In genomic region chr2:73272351-73273248, GRCm38 (mm10) we compare ENCODE assay signal across 7 mouse cellular contexts. TPM values are rescaled to one million over a fixed set of nuclear protein-coding genes. Genes with fewer than 3 reads are reported as not detected.
DNase-seq lines count a peak whose midpoint lies in the region; ATAC-seq lines count a peak whose summit lies in the region.

No protein-coding gene starts in this region.

- DNase-seq in thymus, postnatal 14 days: peak; percentile 20
- no peak for DNase-seq in thymus, adult 18-20 months
- DNase-seq in midbrain, embryonic 10.5 days (ENCODE audit: low spot score): peak; percentile 65
- peak; percentile 38 for DNase-seq in yolk sac, embryonic 10.5 days (ENCODE audit: low spot score)
- DNase-seq in urinary bladder, postnatal 25 days (ENCODE audit: low spot score): no peak

- H3K36me3 ChIP-seq in embryonic facial prominence, embryonic 15.5 days: no peaks in the 10 kb centered on the region
- H3K36me3 ChIP-seq in intestine, embryonic 15.5 days: no peaks in the 10 kb centered on the region
- H3K36me3 ChIP-seq in midbrain, embryonic 10.5 days: no peaks in the 10 kb centered on the region

- ATAC-seq in embryonic facial prominence, embryonic 15.5 days (ENCODE audit: insufficient number of reproducible peaks, low FRiP score, low TSS enrichment, low read depth): no peak
- ATAC-seq in intestine, embryonic 15.5 days: peak; percentile 3; the same call in 1 of the 2 replicates

- peaks cover 54% of the 10 kb centered on the region for H3K4me1 ChIP-seq in embryonic facial prominence, embryonic 15.5 days
- peaks cover 33% of the 10 kb centered on the region for H3K4me1 ChIP-seq in intestine, embryonic 15.5 days (replicated peaks)
- H3K4me1 ChIP-seq in midbrain, embryonic 10.5 days: peaks cover 84% of the 10 kb centered on the region

- H3K27me3 ChIP-seq in embryonic facial prominence, embryonic 15.5 days: peaks cover 63% of the 10 kb centered on the region
- H3K27me3 ChIP-seq in intestine, embryonic 15.5 days (replicated peaks): peaks cover 72% of the 10 kb centered on the region
- peaks cover 100% of the 10 kb centered on the region for H3K27me3 ChIP-seq in midbrain, embryonic 10.5 days (ENCODE audit: low read depth, poor library complexity, severe bottlenecking)

- under 1% methylated on average over 55 of the region's 55 CpGs for WGBS in embryonic facial prominence, embryonic 15.5 days
- WGBS in intestine, embryonic 15.5 days: under 1% methylated on average over 55 of the region's 55 CpGs
- WGBS in midbrain, embryonic 10.5 days: under 1% methylated on average over 53 of the region's 55 CpGs

- 0 out of 2 replicates have a peak overlapping the region, but pooled peaks have one; percentile 10 for H3K9ac ChIP-seq in embryonic facial prominence, embryonic 15.5 days
- peak overlapping the region; percentile 29; the same call in 1 of the 2 replicates for H3K9ac ChIP-seq in intestine, embryonic 15.5 days

- no peaks in the 10 kb centered on the region for H3K9me3 ChIP-seq in embryonic facial prominence, embryonic 15.5 days (replicated peaks)
- no peaks in the 10 kb centered on the region for H3K9me3 ChIP-seq in intestine, embryonic 15.5 days
- no peaks in the 10 kb centered on the region for H3K9me3 ChIP-seq in midbrain, embryonic 10.5 days (replicated peaks)

- peak overlapping the region; percentile 45 for H3K4me3 ChIP-seq in embryonic facial prominence, embryonic 15.5 days (replicated peaks)
- peak overlapping the region; percentile 39 for H3K4me3 ChIP-seq in intestine, embryonic 15.5 days (replicated peaks)
- H3K4me3 ChIP-seq in midbrain, embryonic 10.5 days: peak overlapping the region; percentile 62

- H3K27ac ChIP-seq in embryonic facial prominence, embryonic 15.5 days (replicated peaks): 0 out of 2 replicates have a peak overlapping the region, but pooled peaks have one; percentile 12
- H3K27ac ChIP-seq in intestine, embryonic 15.5 days: no peak overlapping the region
- peak overlapping the region; percentile 83 for H3K27ac ChIP-seq in midbrain, embryonic 10.5 days (replicated peaks)

- H3K4me2 ChIP-seq in embryonic facial prominence, embryonic 15.5 days (replicated peaks): peak overlapping the region; percentile 56
- peak overlapping the region; percentile 74 for H3K4me2 ChIP-seq in intestine, embryonic 15.5 days (replicated peaks)

RNA-seq across cellular contexts. Expression of gene Sp9, which starts 0.9 kb away (rescaled TPM):
- polyA plus RNA-seq in embryonic facial prominence, embryonic 15.5 days (2015; fragmentation: Nextera tagmentation; extraction: Ambion mirVana): 2.7 and 2.9 TPM in 2 replicates
- not detected in 2 replicates for polyA plus RNA-seq in intestine, embryonic 15.5 days (2015; fragmentation: Nextera tagmentation; extraction: Ambion mirVana)
- 1.5 and 1.8 TPM in 2 replicates for polyA plus RNA-seq in midbrain, embryonic 10.5 days (2016; fragmentation: Nextera tagmentation; extraction: Ambion mirVana)

RNA-seq across cellular contexts. Expression of gene Scrn3, which starts 39.8 kb away (rescaled TPM):
- 14.1 and 14.7 TPM in 2 replicates for polyA plus RNA-seq in embryonic facial prominence, embryonic 15.5 days (2015; fragmentation: Nextera tagmentation; extraction: Ambion mirVana)
- 16.4 and 16.7 TPM in 2 replicates for polyA plus RNA-seq in intestine, embryonic 15.5 days (2015; fragmentation: Nextera tagmentation; extraction: Ambion mirVana)
- 12.4 and 12.7 TPM in 2 replicates for polyA plus RNA-seq in midbrain, embryonic 10.5 days (2016; fragmentation: Nextera tagmentation; extraction: Ambion mirVana)

RNA-seq across cellular contexts. Expression of gene Cir1, which starts 39.9 kb away (rescaled TPM):
- 23.3 and 26.6 TPM in 2 replicates for polyA plus RNA-seq in embryonic facial prominence, embryonic 15.5 days (2015; fragmentation: Nextera tagmentation; extraction: Ambion mirVana)
- 16.5 and 20.6 TPM in 2 replicates for polyA plus RNA-seq in intestine, embryonic 15.5 days (2015; fragmentation: Nextera tagmentation; extraction: Ambion mirVana)
- 14.0 and 19.0 TPM in 2 replicates for polyA plus RNA-seq in midbrain, embryonic 10.5 days (2016; fragmentation: Nextera tagmentation; extraction: Ambion mirVana)

RNA-seq across cellular contexts. Expression of gene Ola1, which starts 53.9 kb away (rescaled TPM):
- polyA plus RNA-seq in embryonic facial prominence, embryonic 15.5 days (2015; fragmentation: Nextera tagmentation; extraction: Ambion mirVana): 90.7 and 91.1 TPM in 2 replicates
- polyA plus RNA-seq in intestine, embryonic 15.5 days (2015; fragmentation: Nextera tagmentation; extraction: Ambion mirVana): 84.7 and 98.7 TPM in 2 replicates
- polyA plus RNA-seq in midbrain, embryonic 10.5 days (2016; fragmentation: Nextera tagmentation; extraction: Ambion mirVana): 92.1 and 103 TPM in 2 replicates

Comparison
In these comparisons a context has a peak if more than half of its experiments do, and no peak if none do; other contexts are left out.
1. DNase-seq: peak in thymus, postnatal 14 days (single experiment), midbrain, embryonic 10.5 days (single experiment) and yolk sac, embryonic 10.5 days (single experiment); none in thymus, adult 18-20 months (0 of 2) and urinary bladder, postnatal 25 days (single experiment).
2. Peak in every context shown above with its lines, with median percentiles within 50 percentile points of each other: H3K4me3 ChIP-seq.